Comparison of ENCODE assay signal across 9 mouse cellular contexts in genomic region chr14:45993669-45994068, GRCm38 (mm10).
DNase-seq lines count a peak whose midpoint lies in the region; ATAC-seq and TF ChIP-seq lines count a peak whose summit lies in the region.
"Had no signal": no experiment of that assay in that cellular context is flagged by ENCODE, and none has a peak within 500 bp of the region (broad histone marks: within the 10 kb centered on the region; RNA-seq: fewer than 3 reads in every experiment).

No protein-coding gene starts in this region.

- H3K4me2 ChIP-seq in midbrain, embryonic 11.5 days = no peak overlapping the region
- no peak overlapping the region for H3K4me2 ChIP-seq in midbrain, embryonic 15.5 days
- H3K4me2 ChIP-seq in limb, embryonic 14.5 days (replicated peaks; ENCODE audit: low read depth, low read length, severe bottlenecking) = no peak overlapping the region
- H3K4me2 ChIP-seq: embryonic facial prominence, embryonic 15.5 days had no signal

- no peak overlapping the region for H3K9ac ChIP-seq in midbrain, embryonic 11.5 days (ENCODE audit: low read length)
- H3K9ac ChIP-seq in midbrain, embryonic 15.5 days = no peak overlapping the region
- H3K9ac ChIP-seq in limb, embryonic 14.5 days (ENCODE audit: low read depth, low read length, severe bottlenecking) = no peak overlapping the region
- H3K9ac ChIP-seq: embryonic facial prominence, embryonic 15.5 days had no signal

- no peak overlapping the region for H3K4me3 ChIP-seq in midbrain, embryonic 11.5 days (ENCODE audit: low read depth, low read length)
- no peak overlapping the region for H3K4me3 ChIP-seq in midbrain, embryonic 15.5 days
- no peak overlapping the region for H3K4me3 ChIP-seq in bone marrow, adult 2 months (replicated peaks; ENCODE audit: control insufficient read depth, low read depth, low read length)
- H3K4me3 ChIP-seq in limb, embryonic 14.5 days (replicated peaks; ENCODE audit: low read length) = no peak overlapping the region
- H3K4me3 ChIP-seq: embryonic facial prominence, embryonic 15.5 days had no signal

- no peak overlapping the region for H3K27ac ChIP-seq in midbrain, embryonic 11.5 days (ENCODE audit: low read depth, low read length)
- no peak overlapping the region for H3K27ac ChIP-seq in midbrain, embryonic 15.5 days
- H3K27ac ChIP-seq in bone marrow, adult 2 months (ENCODE audit: control insufficient read depth, insufficient read depth, low read depth, low read length, poor library complexity) = no peak overlapping the region
- H3K27ac ChIP-seq in limb, embryonic 14.5 days (replicated peaks; ENCODE audit: low read depth, low read length) = no peak overlapping the region
- H3K27ac ChIP-seq: embryonic facial prominence, embryonic 15.5 days had no signal

- TF ChIP-seq CTCF in bone marrow, adult 2 months (IDR thresholded peaks at IDR 0.05; ENCODE audit: control insufficient read depth, insufficient read depth, low read length) = peak; percentile 29; the same call in 1 of the 2 replicates

- WGBS in midbrain, embryonic 11.5 days = 13% methylated on average over 3 of the region's 3 CpGs
- WGBS in midbrain, embryonic 15.5 days = 7% methylated on average over 3 of the region's 3 CpGs
- WGBS in bone marrow, adult 2 months = 5% methylated on average over 3 of the region's 3 CpGs
- 5% methylated on average over 3 of the region's 3 CpGs for WGBS in limb, embryonic 14.5 days

- peak; percentile 95 for DNase-seq in midbrain, embryonic 11.5 days (ENCODE audit: low spot score, missing footprints)
- peak; percentile 31 for DNase-seq in fibroblast of lung, adult 2 months (ENCODE audit: low read depth)
- peak; percentile 61 to 86 for DNase-seq in kidney, adult 8-10 months
- peak; percentile 74 for DNase-seq in limb, embryonic 14.5 days (ENCODE audit: low spot score)
- peak; percentile 59 to 78 for DNase-seq in right cerebral cortex, postnatal 10 days (ENCODE audit: low spot score in 2 of 2)
- no peak for DNase-seq in spleen, postnatal 36 days (ENCODE audit: low spot score in 2 of 2)

- H3K36me3 ChIP-seq in midbrain, embryonic 11.5 days (ENCODE audit: control insufficient read depth, insufficient read depth, low read length) = no peaks in the 10 kb centered on the region
- H3K36me3 ChIP-seq in midbrain, embryonic 15.5 days (replicated peaks) = no peaks in the 10 kb centered on the region
- H3K36me3 ChIP-seq in limb, embryonic 14.5 days (ENCODE audit: control insufficient read depth, insufficient read depth, low read length) = no peaks in the 10 kb centered on the region
- H3K36me3 ChIP-seq: embryonic facial prominence, embryonic 15.5 days had no signal

- no peaks in the 10 kb centered on the region for H3K4me1 ChIP-seq in midbrain, embryonic 11.5 days (ENCODE audit: control insufficient read depth, insufficient read depth, low read length)
- no peaks in the 10 kb centered on the region for H3K4me1 ChIP-seq in midbrain, embryonic 15.5 days
- H3K4me1 ChIP-seq in bone marrow, adult 2 months (ENCODE audit: control insufficient read depth, insufficient read depth, low read length) = no peaks in the 10 kb centered on the region
- H3K4me1 ChIP-seq in limb, embryonic 14.5 days (ENCODE audit: control insufficient read depth, insufficient read depth, low read length) = peaks cover 11% of the 10 kb centered on the region

- no peak for ATAC-seq in midbrain, embryonic 11.5 days (ENCODE audit: low FRiP score)
- no peak for ATAC-seq in midbrain, embryonic 15.5 days (replicated peaks)
- 0 out of 2 replicates have a peak, but pooled peaks have one; percentile 26 for ATAC-seq in limb, embryonic 14.5 days (ENCODE audit: low FRiP score, low read depth)

- H3K27me3 ChIP-seq in midbrain, embryonic 11.5 days (ENCODE audit: control insufficient read depth, insufficient read depth, low read length) = no peaks in the 10 kb centered on the region
- H3K27me3 ChIP-seq in midbrain, embryonic 15.5 days (replicated peaks) = no peaks in the 10 kb centered on the region; the same call in 1 of the 2 replicates
- H3K27me3 ChIP-seq in limb, embryonic 14.5 days (ENCODE audit: control insufficient read depth, insufficient read depth, low read length) = no peaks in the 10 kb centered on the region

- no peaks in the 10 kb centered on the region for H3K9me3 ChIP-seq in midbrain, embryonic 11.5 days (ENCODE audit: control insufficient read depth, low read length)
- no peaks in the 10 kb centered on the region for H3K9me3 ChIP-seq in midbrain, embryonic 15.5 days
- H3K9me3 ChIP-seq in limb, embryonic 14.5 days (ENCODE audit: control insufficient read depth, low read length) = no peaks in the 10 kb centered on the region
- H3K9me3 ChIP-seq: embryonic facial prominence, embryonic 15.5 days had no signal

- TF ChIP-seq POLR2A in bone marrow, adult 2 months (IDR thresholded peaks at IDR 0.05; ENCODE audit: borderline replicate concordance, control insufficient read depth, low read depth, low read length) = no peak
- no peak for TF ChIP-seq POLR2A in limb, embryonic 14.5 days (IDR thresholded peaks at IDR 0.05; ENCODE audit: borderline replicate concordance, extremely low read depth, insufficient read depth, insufficient read length)

Comparison
In these comparisons a context has a peak if more than half of its experiments do, and no peak if none do; other contexts are left out.
1. DNase-seq: peak in midbrain, embryonic 11.5 days (single experiment), fibroblast of lung, adult 2 months (single experiment), kidney, adult 8-10 months (2 of 2), limb, embryonic 14.5 days (single experiment) and right cerebral cortex, postnatal 10 days (2 of 2); none in spleen, postnatal 36 days (0 of 2).